In the genomic region with DNA sequence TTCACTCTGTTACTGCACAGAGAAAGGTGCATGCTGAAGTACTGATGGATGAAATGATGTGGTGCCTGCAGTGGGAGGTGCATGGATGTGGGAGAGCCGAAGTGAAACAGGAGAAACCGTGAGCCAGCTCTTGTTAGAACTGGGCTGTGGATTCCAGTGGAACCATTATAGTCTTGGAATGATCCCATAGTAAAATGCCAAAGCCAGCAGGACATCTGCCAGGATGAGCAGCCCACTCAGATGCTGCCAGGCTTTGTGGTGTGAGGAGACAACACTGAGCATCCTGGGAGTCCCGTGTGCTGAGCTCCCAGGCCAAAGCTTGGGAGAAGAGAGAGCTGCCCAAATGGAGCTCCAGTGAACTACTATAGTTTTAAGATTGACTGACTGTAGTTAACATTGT, we compare ENCODE assay signal across 17 mouse cellular contexts.
DNase-seq lines count a peak whose midpoint lies in the region.
"Had no signal": no experiment of that assay in that cellular context is flagged by ENCODE, and none has a peak within 500 bp of the region (broad histone marks: within the 10 kb centered on the region; RNA-seq: fewer than 3 reads in every experiment).

No protein-coding gene starts in this region.

- DNase-seq in cerebellum, adult 11-12 months: peak; percentile 37
- DNase-seq in cerebellum, postnatal 4 days (ENCODE audit: low spot score in 2 of 2): no peak
- DNase-seq in left cerebral cortex, adult 18-20 months (ENCODE audit: low spot score in 2 of 2): peak; percentile 35 to 39
- no peak for DNase-seq in left cerebral cortex, postnatal 14 days (ENCODE audit: low spot score in 2 of 2)
- peak; percentile 50 for DNase-seq in cerebellum, adult 9-11 months
- peak; percentile 42 to 55 for DNase-seq in layer of hippocampus, postnatal 10 days (ENCODE audit: low spot score in 2 of 2)
- DNase-seq in urinary bladder, postnatal 4 days (ENCODE audit: low spot score in 2 of 2): no peak
- no peak for DNase-seq in testis, postnatal 10 days (ENCODE audit: low spot score)
- DNase-seq: adrenal gland, postnatal 10 days; forebrain, postnatal 0 days; gastrocnemius, postnatal 10 days; heart, postnatal 4 days; kidney, postnatal 36 days; liver, embryonic 13.5 days; lung, embryonic 14.5 days; lung, postnatal 4 days; thymus, postnatal 14 days had no signal

- intact Hi-C loops in left cerebral cortex, postnatal 14 days (cut with DNase I): loop anchor here (5.0 kb wide), 1 partner anchor 318 kb away; no protein-coding TSS in a partner anchor

Comparison
In these comparisons a context has a peak if more than half of its experiments do, and no peak if none do; other contexts are left out.
1. DNase-seq: peak in cerebellum, adult 11-12 months (single experiment), left cerebral cortex, adult 18-20 months (2 of 2), cerebellum, adult 9-11 months (single experiment) and layer of hippocampus, postnatal 10 days (2 of 2); none in cerebellum, postnatal 4 days (0 of 2), left cerebral cortex, postnatal 14 days (0 of 2), urinary bladder, postnatal 4 days (0 of 2) and testis, postnatal 10 days (single experiment).